Mouse (Mus musculus): ENCODE measurements around the gene Nmd3. TPM values are rescaled to one million over a fixed set of nuclear protein-coding genes. Genes with fewer than 3 reads are reported as not detected.
A peak's percentile ranks its signal among the peaks of the same experiment; 100 is the strongest.

Nmd3 gene
- polyA plus RNA-seq, 1 experiment = 25.7 TPM

DNA sequence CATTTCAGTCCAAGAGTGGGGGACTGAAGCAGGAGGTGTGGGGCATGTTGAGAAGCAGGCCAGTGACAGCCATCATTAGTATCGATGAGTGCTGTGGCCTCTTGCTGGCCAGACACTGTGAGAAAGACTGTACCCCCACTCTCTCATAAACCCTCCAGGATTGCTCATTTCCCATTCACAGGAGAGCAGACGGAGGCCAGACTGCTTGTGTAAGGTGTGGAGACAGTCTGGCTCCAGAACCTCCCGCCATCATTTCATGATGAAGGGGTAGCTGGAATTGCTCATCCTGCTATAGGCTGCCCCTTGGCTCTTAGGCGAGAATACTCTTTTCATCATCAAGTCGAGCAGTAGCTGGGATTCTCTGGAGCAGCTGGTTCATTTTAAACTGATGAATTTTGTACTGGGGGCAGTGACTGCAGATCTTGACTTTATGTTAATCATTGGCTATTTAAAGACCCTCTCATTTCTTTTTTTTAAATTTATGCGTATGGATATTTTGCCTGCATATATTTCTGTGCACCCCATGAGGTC lies 41.1 kb downstream of the Nmd3 start:
- no peak for DNase-seq (ENCODE audit: extremely low spot score in 1 of 2, low spot score in 1 of 2)

GRCm38 (mm10) chr3:69763630-69764565 lies 42.1 kb downstream of the Nmd3 start:
- DNase-seq (ENCODE audit: extremely low spot score in 1 of 2, low spot score in 1 of 2) = no peak

DNA sequence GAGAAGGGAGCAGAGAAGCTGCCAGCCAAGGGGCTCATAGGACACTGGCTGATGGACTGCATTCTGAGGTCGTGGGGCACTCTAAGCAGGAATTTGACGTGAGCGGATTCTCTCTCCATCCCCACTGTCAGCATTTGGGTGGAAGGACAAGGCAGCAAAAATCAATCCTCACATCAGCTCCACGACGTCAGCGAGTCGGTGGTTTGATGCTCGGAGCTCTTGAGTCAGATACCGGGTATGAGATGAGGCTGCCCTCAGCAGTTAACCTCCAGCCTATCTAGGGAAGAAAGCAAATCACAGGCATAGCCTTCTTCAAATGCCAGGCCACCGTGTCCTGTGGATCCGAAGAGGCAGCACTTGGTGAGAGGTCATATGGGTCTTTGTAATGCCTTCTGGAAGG lies 43.4 kb downstream of the Nmd3 start:
- DNase-seq (ENCODE audit: extremely low spot score in 1 of 2, low spot score in 1 of 2) = no peak

DNA sequence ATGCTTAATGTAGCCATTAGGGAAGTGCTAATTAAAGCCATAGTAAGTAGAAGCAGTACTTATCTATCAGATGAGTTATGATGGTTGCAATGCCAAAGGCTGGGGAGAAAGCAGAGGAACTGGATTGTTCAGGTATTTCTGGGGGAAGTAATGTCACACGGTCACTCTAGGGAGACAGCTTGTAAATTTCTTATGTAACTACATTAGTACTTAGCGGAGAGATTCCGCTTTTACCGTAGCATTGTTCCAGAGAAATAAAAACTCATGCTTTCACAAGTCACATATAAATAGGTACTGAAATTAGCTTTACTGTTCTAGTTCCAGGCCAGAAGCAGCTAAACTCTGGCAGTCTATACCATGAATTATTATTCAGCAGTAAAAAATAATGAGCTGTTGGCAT lies 47.4 kb downstream of the Nmd3 start:
- no peak for DNase-seq (ENCODE audit: extremely low spot score in 1 of 2, low spot score in 1 of 2)

- DNase-seq (ENCODE audit: extremely low spot score in 1 of 2, low spot score in 1 of 2) = no peak
These were observed 51.6 kb downstream of the Nmd3 start for GRCm38 (mm10) chr3:69773356-69773755.

- no peak for DNase-seq (ENCODE audit: extremely low spot score in 1 of 2, low spot score in 1 of 2)
These were observed 57.5 kb downstream of the Nmd3 start for GRCm38 (mm10) chr3:69779246-69779796.

DNA sequence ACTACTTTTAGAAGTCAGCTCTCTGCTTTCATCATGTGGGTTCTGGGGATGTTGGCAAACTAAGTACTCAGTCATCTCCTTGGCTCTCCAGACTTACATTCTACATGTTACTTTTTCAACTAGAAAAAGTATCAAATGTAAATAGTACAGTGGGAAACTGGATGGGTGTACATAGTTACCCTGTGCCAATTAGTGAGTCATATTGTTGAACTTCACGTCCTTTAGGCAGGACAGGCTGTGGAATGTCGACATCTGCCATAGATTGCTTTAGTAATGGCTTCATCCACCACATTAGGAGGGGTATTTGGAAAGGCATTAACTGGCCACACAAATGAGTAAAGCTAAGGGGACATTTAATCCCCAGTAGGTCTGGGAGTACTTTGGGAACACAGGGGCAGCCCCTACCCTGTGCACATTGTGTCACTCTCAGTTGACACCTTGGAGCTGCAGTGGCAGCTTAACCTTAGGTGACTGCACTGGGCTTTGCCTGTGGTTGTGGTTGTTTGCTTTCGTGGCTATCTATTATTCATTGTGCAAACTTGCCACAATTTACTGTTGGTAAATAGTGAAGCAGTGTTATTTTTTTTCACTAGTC lies 71.1 kb downstream of the Nmd3 start:
- DNase-seq (ENCODE audit: extremely low spot score in 1 of 2, low spot score in 1 of 2) = no peak

DNA sequence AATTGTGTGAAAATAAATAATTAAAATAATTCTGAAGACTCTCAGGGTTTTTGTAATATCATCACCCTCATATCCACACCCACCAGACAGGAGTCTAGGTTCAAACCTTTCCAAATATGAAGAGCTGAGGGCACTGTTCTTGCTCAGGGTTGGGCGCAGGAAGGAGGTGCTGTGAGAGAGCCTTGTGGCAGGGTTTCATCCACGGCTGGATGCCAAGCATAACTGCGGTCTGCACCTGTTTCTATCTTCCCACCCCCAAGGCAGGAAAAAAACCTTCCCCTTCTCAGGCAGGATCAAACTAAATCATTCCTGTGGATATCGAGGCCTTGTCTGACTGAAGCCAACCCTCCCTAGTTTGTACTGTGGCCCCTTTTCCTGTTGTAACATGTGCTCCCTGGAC lies 75.7 kb downstream of the Nmd3 start:
- DNase-seq (ENCODE audit: extremely low spot score in 1 of 2, low spot score in 1 of 2) = no peak

DNA sequence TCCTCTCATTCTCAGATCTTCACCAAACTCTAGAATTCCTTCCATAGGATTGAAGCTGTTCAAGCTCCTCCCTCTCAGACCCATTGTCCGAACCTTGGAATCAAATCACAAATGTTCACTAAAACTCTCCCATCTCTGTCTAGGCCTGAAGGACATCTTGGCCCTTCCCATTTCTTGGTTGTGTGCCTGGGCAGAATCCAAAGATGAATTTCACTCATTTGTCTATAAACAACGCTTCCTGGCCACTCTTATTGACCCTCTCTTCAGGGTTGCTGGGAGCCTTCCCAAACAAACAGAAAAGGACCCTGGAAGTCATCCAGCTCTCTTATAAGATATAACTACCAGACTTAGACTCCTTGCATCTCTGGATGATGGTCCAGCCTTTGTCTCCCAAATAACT lies 76.2 kb downstream of the Nmd3 start:
- no peak for DNase-seq (ENCODE audit: extremely low spot score in 1 of 2, low spot score in 1 of 2)

GRCm38 (mm10) chr3:69799096-69799495 lies 77.3 kb downstream of the Nmd3 start:
- no peak for DNase-seq (ENCODE audit: extremely low spot score in 1 of 2, low spot score in 1 of 2)

GRCm38 (mm10) chr3:69800829-69801384 lies 79.1 kb downstream of the Nmd3 start:
- DNase-seq (ENCODE audit: extremely low spot score in 1 of 2, low spot score in 1 of 2) = no peak

DNA sequence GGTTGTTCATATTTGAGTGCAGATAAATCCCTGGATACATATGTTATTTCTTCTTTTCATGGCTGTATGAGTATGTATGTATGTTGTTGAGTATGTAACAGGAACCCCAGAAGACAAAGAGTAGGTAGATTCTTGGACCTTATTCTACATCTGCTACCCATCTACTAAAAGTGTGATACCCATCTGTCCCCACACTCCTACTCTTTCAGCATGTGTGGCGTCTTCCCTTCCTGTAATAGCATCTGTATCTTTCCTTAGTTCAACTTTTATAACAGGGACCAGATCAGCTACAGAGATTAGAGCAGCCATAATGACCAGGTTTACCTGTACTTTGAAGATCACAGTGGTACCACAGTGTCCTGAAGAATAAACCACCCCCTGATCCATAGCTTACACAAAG lies 81.4 kb downstream of the Nmd3 start:
- DNase-seq (ENCODE audit: extremely low spot score in 1 of 2, low spot score in 1 of 2) = peak in 1 of 2 experiments; percentile 12

Other genes with a start within 250 kb of the Nmd3 start
- 40.5 and 45.7 TPM in 2 replicates for gene B3galnt1, start 123.0 kb upstream of the Nmd3 start, polyA plus RNA-seq (2012; rRNA removed)
- gene Sptssb, start 138.0 kb downstream of the Nmd3 start, polyA plus RNA-seq (2012; rRNA removed) = 2.6 and 5.0 TPM in 2 replicates

Data from frontal cortex, adult 2 months (tissue).